Mouse (Mus musculus) midbrain, embryonic 10.5 days (tissue): Measurements from ENCODE around the gene Ywhag. TPM values are rescaled to one million over a fixed set of nuclear protein-coding genes. Genes with fewer than 3 reads are reported as not detected.

Experiments
- DNase-seq: peaks from one replicate; pipeline ENCODE4 v3.0.0-alpha.2; 2017; ENCODE audit warnings: low spot score
- H3K27ac ChIP-seq: fragments of 300-500 bp; sonication (generic); replicated peaks from 2 replicates; pipeline ENCODE4 v1.5.1; 2016; ENCODE audit warnings: mild to moderate bottlenecking
- H3K27me3 ChIP-seq: fragments of 300-500 bp; sonication (generic); 2 replicates; pipeline ENCODE4 v1.6.1; 2016; ENCODE audit warnings: low read depth, mild to moderate bottlenecking; ENCODE audit not compliant: poor library complexity, severe bottlenecking
- H3K36me3 ChIP-seq: fragments of 300-500 bp; sonication (generic); 2 replicates; pipeline ENCODE4 v1.6.1; 2016; ENCODE audit warnings: mild to moderate bottlenecking, moderate library complexity
- H3K4me1 ChIP-seq: fragments of 300-500 bp; sonication (generic); 2 replicates; pipeline ENCODE4 v1.6.1; 2016
- H3K4me3 ChIP-seq: fragments of 300-500 bp; sonication (generic); 2 replicates; pipeline ENCODE4 v1.5.1; 2016; ENCODE audit warnings: mild to moderate bottlenecking, moderate library complexity
- H3K9me3 ChIP-seq: fragments of 300-500 bp; sonication (generic); replicated peaks from 2 replicates; pipeline ENCODE4 v1.6.1; 2016; ENCODE audit warnings: mild to moderate bottlenecking
- WGBS: fragments of 180-500 bp; shearing (Covaris S2); methylation state at CpG from one replicate; pipeline ENCODE4 v1.1.7; 2016; 5-methylcytosine and 5-hydroxymethylcytosine counted together
- polyA plus RNA-seq: library from polyadenylated mRNA; unstranded; fragments of >200 nt; fragmentation: Nextera tagmentation; extraction: Ambion mirVana; gene quantifications from 2 replicates; pipeline ENCODE4 v1.2.1, GENCODE M21; 2016

Ywhag gene
- polyA plus RNA-seq, 1 experiment from 2014 or later, result 270 TPM

GRCm38 (mm10) chr5:135918593-135918992 lies 15.8 kb downstream of the Ywhag start:
- Histone ChIP-seq H3K4me1 (peaks cover 4% of the 10 kb centered on the region; the same call in 1 of the 2 replicates), H3K27me3 (no peaks in the 10 kb centered on the region), H3K4me3 (no peak overlapping the region), H3K27ac (no peak overlapping the region), H3K36me3 (peaks cover 99% of the 10 kb centered on the region), H3K9me3 (no peaks in the 10 kb centered on the region)
- WGBS, result 94% methylated on average over 5 of the region's 5 CpGs
- DNase-seq, result no peak

- peaks cover 99% of the 10 kb centered on the region for H3K36me3 ChIP-seq
- H3K4me3 ChIP-seq, result no peak overlapping the region
- H3K9me3 ChIP-seq, result no peaks in the 10 kb centered on the region
- peaks cover 4% of the 10 kb centered on the region; the same call in 1 of the 2 replicates for H3K4me1 ChIP-seq
- no peaks in the 10 kb centered on the region for H3K27me3 ChIP-seq
- 97% methylated on average over 5 of the region's 5 CpGs for WGBS
- no peak overlapping the region for H3K27ac ChIP-seq
- no peak for DNase-seq
Observed at GRCm38 (mm10) chr5:135918059-135918437, 16.4 kb downstream of the Ywhag start.

GRCm38 (mm10) chr5:135917327-135918058 lies 16.9 kb downstream of the Ywhag start:
- Histone ChIP-seq H3K27ac (no peak overlapping the region), H3K9me3 (no peaks in the 10 kb centered on the region), H3K4me3 (no peak overlapping the region), H3K36me3 (peaks cover 99% of the 10 kb centered on the region), H3K27me3 (no peaks in the 10 kb centered on the region), H3K4me1 (peaks cover 4% of the 10 kb centered on the region; the same call in 1 of the 2 replicates)
- DNase-seq, result no peak
- 92% methylated on average over 8 of the region's 8 CpGs for WGBS

- Histone ChIP-seq H3K27ac (no peak overlapping the region), H3K36me3 (peaks cover 99% of the 10 kb centered on the region), H3K27me3 (no peaks in the 10 kb centered on the region), H3K4me1 (peaks cover 4% of the 10 kb centered on the region; the same call in 1 of the 2 replicates), H3K9me3 (no peaks in the 10 kb centered on the region), H3K4me3 (no peak overlapping the region)
- 96% methylated on average over 3 of the region's 3 CpGs for WGBS
- DNase-seq, result no peak
Observed at GRCm38 (mm10) chr5:135916601-135917000, 17.8 kb downstream of the Ywhag start.

- no peak for DNase-seq
- 87% methylated on average over 6 of the region's 6 CpGs for WGBS
- peaks cover 4% of the 10 kb centered on the region; the same call in 1 of the 2 replicates for H3K4me1 ChIP-seq
- no peaks in the 10 kb centered on the region for H3K9me3 ChIP-seq
- no peak overlapping the region for H3K27ac ChIP-seq
- H3K4me3 ChIP-seq, result no peak overlapping the region
- H3K36me3 ChIP-seq, result peaks cover 99% of the 10 kb centered on the region
- H3K27me3 ChIP-seq, result no peaks in the 10 kb centered on the region
Observed at GRCm38 (mm10) chr5:135916051-135916565, 18.3 kb downstream of the Ywhag start.

DNA sequence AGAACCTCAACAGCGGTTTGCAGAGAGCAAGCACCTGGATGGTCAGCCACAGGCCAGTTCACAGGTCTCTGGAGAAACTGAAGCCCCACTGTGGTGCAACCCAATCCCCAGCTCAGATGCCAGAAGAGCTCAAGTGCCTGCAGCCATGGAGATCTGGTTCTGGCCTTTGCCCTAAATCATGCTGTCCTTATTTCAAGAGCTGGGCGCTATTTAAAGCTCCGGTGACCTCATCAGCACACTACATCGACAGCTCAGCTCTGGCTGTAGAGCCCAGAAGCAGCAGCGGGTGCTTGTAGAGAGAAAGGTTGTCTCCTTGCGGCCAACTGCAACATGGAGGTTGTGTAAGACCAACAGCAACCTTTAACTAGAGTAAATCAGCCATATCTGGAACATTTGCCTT lies 20.3 kb downstream of the Ywhag start:
- Histone ChIP-seq H3K4me1 (peaks cover 5% of the 10 kb centered on the region; the same call in 1 of the 2 replicates), H3K27me3 (no peaks in the 10 kb centered on the region), H3K4me3 (no peak overlapping the region), H3K9me3 (no peaks in the 10 kb centered on the region), H3K36me3 (peaks cover 99% of the 10 kb centered on the region), H3K27ac (no peak overlapping the region)
- DNase-seq, result no peak
- 91% methylated on average over 6 of the region's 6 CpGs for WGBS

DNA sequence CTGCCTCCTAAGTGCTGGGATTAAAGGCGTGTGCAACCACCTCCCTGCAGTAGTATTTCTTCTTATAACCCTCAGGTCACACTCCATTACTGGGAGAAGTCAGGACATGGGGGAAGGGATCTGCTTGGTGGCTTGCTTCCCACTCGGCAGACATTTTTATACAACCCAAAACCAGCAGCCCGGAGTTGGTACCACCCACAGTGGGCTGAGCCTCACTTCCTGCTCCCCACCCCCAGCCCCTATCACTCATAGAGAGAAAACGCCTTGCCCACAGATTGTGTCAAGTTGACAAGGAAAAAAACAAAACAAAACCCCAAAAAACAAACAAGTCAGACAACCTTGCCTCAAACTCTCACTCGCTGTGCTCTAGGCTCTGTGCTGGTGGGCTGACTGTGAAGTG lies 21.2 kb downstream of the Ywhag start:
- no peak for DNase-seq
- peaks cover 99% of the 10 kb centered on the region for H3K36me3 ChIP-seq
- 93% methylated on average over 5 of the region's 5 CpGs for WGBS
- H3K9me3 ChIP-seq, result no peaks in the 10 kb centered on the region
- no peaks in the 10 kb centered on the region for H3K27me3 ChIP-seq
- peaks cover 6% of the 10 kb centered on the region; the same call in 1 of the 2 replicates for H3K4me1 ChIP-seq
- H3K27ac ChIP-seq, result no peak overlapping the region
- H3K4me3 ChIP-seq, result no peak overlapping the region

- H3K27ac ChIP-seq, result no peak overlapping the region
- no peaks in the 10 kb centered on the region for H3K27me3 ChIP-seq
- DNase-seq, result no peak
- 92% methylated on average over 11 of the region's 11 CpGs for WGBS
- H3K4me3 ChIP-seq, result no peak overlapping the region
- H3K4me1 ChIP-seq, result peaks cover 6% of the 10 kb centered on the region; the same call in 1 of the 2 replicates
- no peaks in the 10 kb centered on the region for H3K9me3 ChIP-seq
- peaks cover 99% of the 10 kb centered on the region for H3K36me3 ChIP-seq
Observed at GRCm38 (mm10) chr5:135911633-135912220, 22.7 kb downstream of the Ywhag start.

GRCm38 (mm10) chr5:135910813-135911212 lies 23.6 kb downstream of the Ywhag start:
- Histone ChIP-seq H3K4me1 (peaks cover 6% of the 10 kb centered on the region; the same call in 1 of the 2 replicates), H3K4me3 (no peak overlapping the region), H3K27ac (no peak overlapping the region), H3K9me3 (no peaks in the 10 kb centered on the region), H3K36me3 (peaks cover 98% of the 10 kb centered on the region), H3K27me3 (no peaks in the 10 kb centered on the region)
- 95% methylated on average over 25 of the region's 25 CpGs for WGBS
- DNase-seq, result no peak

DNA sequence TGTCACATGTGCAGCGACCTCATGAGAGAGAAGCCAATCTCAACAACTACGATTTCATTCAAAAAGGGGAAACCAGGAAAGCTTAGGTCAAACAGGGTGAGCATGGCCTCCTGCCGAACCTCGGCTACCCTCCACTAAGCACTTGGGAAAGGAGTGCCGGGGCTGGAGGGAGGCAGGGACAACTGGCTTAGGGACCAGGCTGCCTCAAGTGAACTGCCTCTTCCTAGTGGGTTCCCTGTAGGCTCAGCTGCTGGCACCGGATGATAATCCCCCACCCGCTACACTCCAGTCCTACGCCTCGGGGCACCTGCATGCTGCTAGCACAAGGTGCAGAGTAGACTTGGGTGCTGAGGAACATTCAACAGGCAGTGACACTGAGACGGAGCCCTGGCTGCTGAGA lies 24.8 kb downstream of the Ywhag start:
- H3K4me3 ChIP-seq, result no peak overlapping the region
- H3K36me3 ChIP-seq, result peaks cover 91% of the 10 kb centered on the region
- 0 out of 2 replicates have a peak overlapping the region, but pooled peaks have one; percentile 3 for H3K27ac ChIP-seq

DNA sequence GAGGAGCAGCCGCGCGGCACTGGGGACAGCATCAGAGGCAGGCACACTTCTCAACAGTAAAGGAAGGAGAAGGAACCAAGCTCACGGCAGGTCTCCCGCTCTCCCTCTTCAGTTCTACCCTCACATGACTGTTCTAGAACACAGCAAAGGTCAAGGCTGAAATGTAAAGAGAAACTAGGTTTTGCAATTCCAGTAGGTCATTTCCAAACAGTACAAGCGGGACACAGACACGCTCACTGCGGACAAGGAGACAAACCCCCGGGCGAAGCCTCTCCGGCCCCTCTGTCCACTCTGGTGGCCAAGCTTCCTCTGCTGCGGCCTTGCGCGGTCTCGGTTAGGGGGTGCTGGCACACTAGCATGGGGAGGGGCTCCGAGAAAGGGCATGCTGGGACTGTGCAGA lies 25.4 kb downstream of the Ywhag start:
- DNase-seq, result no peak
- H3K27me3 ChIP-seq, result no peaks in the 10 kb centered on the region
- peaks cover 13% of the 10 kb centered on the region for H3K4me1 ChIP-seq
- no peaks in the 10 kb centered on the region for H3K9me3 ChIP-seq
- H3K36me3 ChIP-seq, result peaks cover 88% of the 10 kb centered on the region
- no peak overlapping the region for H3K4me3 ChIP-seq
- 0 out of 2 replicates have a peak overlapping the region, but pooled peaks have one; percentile 3 for H3K27ac ChIP-seq
- 97% methylated on average over 16 of the region's 16 CpGs for WGBS

More for the DNA sequence above, 24.8 kb downstream of the Ywhag start:
- Histone ChIP-seq H3K27me3 (no peaks in the 10 kb centered on the region), H3K4me1 (peaks cover 9% of the 10 kb centered on the region), H3K9me3 (no peaks in the 10 kb centered on the region)
- 86% methylated on average over 10 of the region's 10 CpGs for WGBS
- no peak for DNase-seq

GRCm38 (mm10) chr5:135908185-135908584 lies 26.2 kb downstream of the Ywhag start:
- Histone ChIP-seq H3K9me3 (no peaks in the 10 kb centered on the region), H3K4me3 (no peak overlapping the region), H3K27ac (no peak overlapping the region), H3K4me1 (peaks cover 20% of the 10 kb centered on the region), H3K27me3 (no peaks in the 10 kb centered on the region), H3K36me3 (peaks cover 80% of the 10 kb centered on the region)
- DNase-seq, result no peak
- 91% methylated on average over 12 of the region's 12 CpGs for WGBS

DNA sequence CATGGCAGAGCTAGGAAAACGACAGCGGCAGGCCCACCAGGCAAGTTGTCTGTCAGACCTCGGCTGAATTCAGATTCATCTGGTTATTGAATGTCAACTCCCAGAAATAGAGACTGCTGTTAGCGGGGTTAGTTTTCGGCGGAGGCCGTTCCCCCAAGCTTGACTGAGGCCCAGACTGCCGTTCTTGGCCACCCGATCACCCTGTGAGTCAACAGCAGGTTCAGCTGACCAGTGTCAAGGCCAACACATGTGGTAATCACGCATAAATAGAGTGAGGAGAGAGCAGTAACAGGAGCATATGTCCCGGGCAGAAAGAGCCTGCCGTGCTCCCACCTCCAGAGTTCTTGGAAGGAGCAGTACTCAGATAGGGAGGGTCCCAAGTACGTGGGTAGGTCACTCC lies 27.2 kb downstream of the Ywhag start:
- no peak for DNase-seq
- Histone ChIP-seq H3K4me1 (peaks cover 28% of the 10 kb centered on the region), H3K4me3 (no peak overlapping the region), H3K36me3 (peaks cover 70% of the 10 kb centered on the region), H3K27ac (no peak overlapping the region), H3K9me3 (no peaks in the 10 kb centered on the region), H3K27me3 (no peaks in the 10 kb centered on the region)
- WGBS, result 90% methylated on average over 13 of the region's 13 CpGs
